Mouse (Mus musculus): Measurements from ENCODE around the gene Fdps.
"Not testable (repeated sequence)": the region's sequence is repeated elsewhere in the genome, so short reads cannot be mapped to it uniquely, and the experiment has no call there.

Fdps gene

DNA sequence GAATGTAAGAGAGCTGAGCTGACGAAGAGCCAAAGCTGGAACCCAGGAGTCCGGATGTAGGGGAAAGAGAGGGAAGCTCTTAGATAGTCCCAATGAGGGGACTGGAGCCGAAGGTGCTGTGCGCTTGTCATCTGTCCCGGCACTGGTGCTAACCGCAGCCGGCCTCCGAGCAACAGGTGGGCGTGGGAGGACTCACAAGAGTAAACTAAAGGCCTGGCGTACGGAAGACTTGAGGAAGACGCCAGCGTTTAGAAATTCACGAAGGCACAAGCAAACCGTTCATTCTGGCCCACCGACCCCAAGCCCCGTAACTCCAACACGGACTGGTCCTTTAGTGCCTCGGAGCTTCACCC lies 324 bp downstream of the Fdps start:
- no peak for DNase-seq

DNA sequence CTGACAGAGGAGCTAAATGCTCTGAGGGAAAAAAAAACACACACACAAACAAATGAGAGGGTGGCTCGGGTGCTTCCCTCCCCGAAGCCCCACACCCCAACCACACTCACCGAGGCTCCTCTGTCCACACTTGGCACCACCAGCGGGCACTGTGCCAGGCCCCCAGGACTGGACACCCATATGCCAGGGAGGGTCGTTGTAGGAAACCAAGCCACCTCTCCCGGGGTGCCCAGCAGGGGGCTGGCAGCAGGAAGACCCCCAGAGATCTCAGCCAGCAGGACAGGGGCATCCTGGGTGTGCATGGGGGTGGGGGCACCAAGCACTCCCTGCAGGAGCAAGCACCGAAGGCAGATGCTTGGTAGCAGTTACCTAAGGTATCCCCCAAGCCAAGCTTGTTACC lies 948 bp downstream of the Fdps start, which contains the start of gene Gm43738:
Gene Gm43738, minus strand, starts transcription at position 289 of the 400 bp plus-strand sequence.
- peak; percentile 55 for DNase-seq

DNA sequence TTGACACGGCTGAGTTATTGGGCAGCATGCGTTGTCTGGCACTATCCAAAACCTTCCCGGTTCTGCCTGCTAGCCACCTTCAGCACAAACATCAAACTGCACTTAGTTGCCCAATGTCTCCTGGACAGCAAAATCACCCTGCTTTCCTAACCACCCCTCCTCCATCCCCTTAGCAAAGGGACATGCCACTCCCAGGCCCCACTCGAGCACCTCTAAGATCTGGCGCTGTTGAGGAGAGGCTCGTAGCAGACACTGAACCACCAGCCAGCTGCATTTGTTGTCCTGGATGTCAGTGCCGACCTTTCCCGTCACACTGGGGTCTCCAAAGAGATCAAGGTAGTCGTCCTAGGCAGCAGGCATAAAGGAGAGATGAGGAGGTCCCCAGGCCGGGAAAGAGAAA lies 7.7 kb downstream of the Fdps start:
- DNase-seq: no peak

GRCm38 (mm10) chr3:89093175-89093574 lies 8.6 kb downstream of the Fdps start, which contains the start of gene Rusc1:
TSS of gene Rusc1 (minus strand) at chr3:89093311.
- peak; percentile 96 for DNase-seq

GRCm38 (mm10) chr3:89092509-89093090 lies 9.2 kb downstream of the Fdps start:
- DNase-seq: peak; percentile 38

DNA sequence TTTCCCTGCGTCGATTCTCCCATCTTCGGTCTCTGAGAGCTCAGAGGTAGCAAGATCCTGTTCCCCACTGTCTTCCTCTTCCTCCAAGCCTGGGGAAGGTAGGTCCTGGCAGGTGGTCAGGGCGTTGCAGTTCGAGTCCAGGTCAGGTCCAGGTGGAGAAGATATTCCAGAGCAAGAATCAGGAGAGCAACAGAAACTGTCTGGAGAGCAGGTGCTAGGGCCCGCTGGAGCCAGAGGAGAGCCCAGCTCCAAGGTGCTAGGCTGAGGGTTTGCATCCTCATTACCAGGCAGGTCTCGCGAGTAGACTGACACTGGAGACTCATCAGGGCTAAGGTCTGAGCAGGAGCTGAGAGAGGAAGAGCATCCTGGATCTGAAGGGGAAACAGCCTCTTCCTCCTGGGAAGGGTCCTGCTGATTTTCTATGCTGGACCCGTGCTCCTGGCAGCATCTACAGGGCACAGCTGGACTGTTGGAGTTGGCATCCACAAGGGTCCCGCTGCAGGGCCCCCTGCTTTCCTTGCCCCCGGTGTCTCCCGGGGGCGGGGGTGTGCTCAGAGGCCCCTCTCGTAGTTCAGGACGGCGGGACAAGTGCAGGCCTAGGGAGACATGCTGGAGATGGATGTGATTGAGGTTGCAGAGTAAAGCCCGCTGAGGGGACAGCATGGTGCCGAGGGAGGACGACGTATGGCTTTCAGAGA lies 9.8 kb downstream of the Fdps start:
- DNase-seq: peak; percentile 37

GRCm38 (mm10) chr3:89090694-89091655 lies 10.8 kb downstream of the Fdps start:
- peak; percentile 84 for DNase-seq

- DNase-seq: peak; percentile 80
These were observed 11.7 kb downstream of the Fdps start for GRCm38 (mm10) chr3:89089882-89090591.

GRCm38 (mm10) chr3:89088974-89089373 lies 12.8 kb downstream of the Fdps start:
- DNase-seq: no peak

- DNase-seq: peak; percentile 68
These were observed 14.2 kb downstream of the Fdps start for GRCm38 (mm10) chr3:89087338-89088110.

DNA sequence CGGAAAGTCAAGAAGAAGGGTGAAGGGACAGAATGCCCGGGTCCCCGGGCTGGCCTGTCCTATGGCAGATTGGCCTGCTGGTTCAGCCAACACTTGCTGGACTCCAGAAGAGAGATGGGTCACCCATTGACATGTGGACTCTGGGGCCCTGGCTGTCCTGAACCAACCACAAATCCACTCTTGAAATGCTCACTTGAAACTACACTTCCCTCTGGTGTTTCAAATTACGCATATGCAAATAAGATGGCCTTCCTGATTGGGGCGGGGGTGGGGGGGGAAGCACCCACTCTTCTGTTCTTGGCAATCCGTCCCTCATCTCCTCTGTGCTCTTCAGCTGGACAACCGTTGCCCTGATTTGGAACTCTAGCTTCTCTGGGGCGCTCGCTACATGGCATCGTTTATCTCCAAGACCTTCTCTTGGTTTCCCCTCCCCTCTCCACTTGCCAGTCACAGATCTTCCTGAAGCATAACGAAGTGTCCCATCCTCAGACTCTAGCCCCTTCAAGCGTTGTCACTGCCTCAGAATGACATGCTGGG lies 17.0 kb downstream of the Fdps start:
- DNase-seq: no peak

- no peak for DNase-seq
These were observed 17.6 kb downstream of the Fdps start for GRCm38 (mm10) chr3:89084133-89084532.

DNA sequence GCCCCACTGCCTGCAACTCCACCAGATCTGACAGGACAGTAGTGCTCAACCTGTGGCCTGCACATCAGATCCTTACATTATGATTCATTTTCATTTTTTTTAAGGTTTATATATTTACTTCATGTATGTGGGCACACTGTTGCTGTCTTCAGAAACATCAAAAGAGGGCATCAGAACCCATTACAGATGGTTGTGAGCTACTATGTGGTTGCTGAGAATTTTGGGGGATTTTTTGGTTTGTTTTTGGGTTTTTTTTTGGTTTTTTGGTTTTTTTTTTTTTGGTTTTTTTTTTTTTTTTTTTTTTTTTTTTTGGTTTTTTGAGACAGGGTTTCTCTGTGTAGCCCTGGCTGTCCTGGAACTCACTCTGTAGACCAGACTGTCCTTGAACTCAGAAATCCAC lies 19.5 kb downstream of the Fdps start:
- DNase-seq: not testable (repeated sequence)

DNA sequence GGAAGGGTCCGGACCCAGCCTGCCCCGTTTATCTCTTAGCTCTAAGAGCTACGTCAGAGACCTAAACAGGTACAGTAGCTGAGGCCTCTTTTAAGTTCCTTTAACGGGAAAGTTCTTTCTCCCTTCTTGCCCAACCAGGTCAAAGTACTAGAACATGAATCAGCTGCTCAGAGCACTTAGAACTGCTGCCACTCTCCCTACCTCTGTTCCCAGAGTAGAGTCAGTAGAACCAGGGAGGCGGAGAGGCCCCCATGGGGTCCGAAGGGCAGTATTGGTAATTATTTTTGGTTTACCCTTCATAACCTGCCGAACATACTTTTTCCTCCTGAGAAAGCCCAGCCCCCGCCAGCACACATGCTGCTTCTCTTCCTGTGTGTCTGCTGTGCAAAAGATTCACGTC lies 24.4 kb downstream of the Fdps start:
- DNase-seq: no peak

- DNase-seq: no peak
These were observed 34.5 kb downstream of the Fdps start for GRCm38 (mm10) chr3:89067265-89067664.

- no peak for DNase-seq
These were observed 40.1 kb downstream of the Fdps start for GRCm38 (mm10) chr3:89061696-89062095.

GRCm38 (mm10) chr3:89058783-89059182 lies 43.0 kb downstream of the Fdps start:
- peak; percentile 13 for DNase-seq

GRCm38 (mm10) chr3:89058361-89058760 lies 43.4 kb downstream of the Fdps start:
- DNase-seq: no peak

All from cerebellum, adult 11 months (tissue).